Mouse (Mus musculus) spleen, postnatal 10 days (tissue): ENCODE data around the gene Ankef1.

Experiments
- DNase-seq, 2 experiments: peaks; one replicate each; pipeline ENCODE4 v3.0.0; 2021 to 2022; ENCODE audit warnings: low spot score in 2 of 2

The Ankef1 gene

GRCm38 (mm10) chr2:136501651-136502050 is at the start of gene Ankef1:
Gene Ankef1 (plus strand): TSS chr2:136501910.
- DNase-seq: no peak

GRCm38 (mm10) chr2:136456468-136456867 is 45.2 kb upstream of the Ankef1 start:
- no peak for DNase-seq

GRCm38 (mm10) chr2:136456875-136457274 is 44.8 kb upstream of the Ankef1 start:
- no peak for DNase-seq

- DNase-seq: no peak
These were observed 24.1 kb upstream of the Ankef1 start for GRCm38 (mm10) chr2:136477656-136478055.

GRCm38 (mm10) chr2:136482269-136482668 is 19.4 kb upstream of the Ankef1 start:
- no peak for DNase-seq

GRCm38 (mm10) chr2:136483058-136483457 is 18.7 kb upstream of the Ankef1 start:
- DNase-seq: no peak

GRCm38 (mm10) chr2:136484955-136485354 is 16.8 kb upstream of the Ankef1 start:
- DNase-seq: no peak

GRCm38 (mm10) chr2:136485401-136485800 is 16.3 kb upstream of the Ankef1 start:
- DNase-seq: no peak

- peak; percentile 4 to 52 for DNase-seq
These were observed 15.7 kb upstream of the Ankef1 start for GRCm38 (mm10) chr2:136485815-136486619.

GRCm38 (mm10) chr2:136486986-136487385 is 14.7 kb upstream of the Ankef1 start:
- DNase-seq: no peak

GRCm38 (mm10) chr2:136511073-136511472 is 9.4 kb downstream of the Ankef1 start:
- no peak for DNase-seq

GRCm38 (mm10) chr2:136511756-136512155 is 10.0 kb downstream of the Ankef1 start:
- no peak for DNase-seq

GRCm38 (mm10) chr2:136512802-136513201 is 11.1 kb downstream of the Ankef1 start:
- no peak for DNase-seq

- no peak for DNase-seq
These were observed 12.1 kb downstream of the Ankef1 start for GRCm38 (mm10) chr2:136513806-136514205.

- no peak for DNase-seq
These were observed 13.8 kb downstream of the Ankef1 start for GRCm38 (mm10) chr2:136515501-136515900.

GRCm38 (mm10) chr2:136528937-136529336 is 27.2 kb downstream of the Ankef1 start:
- DNase-seq: no peak

- DNase-seq: peak in 1 of 2 experiments; percentile 39
These were observed 30.3 kb downstream of the Ankef1 start for GRCm38 (mm10) chr2:136532033-136532432.

GRCm38 (mm10) chr2:136558020-136558419 is 56.3 kb downstream of the Ankef1 start:
- DNase-seq: no peak

- DNase-seq: no peak
These were observed 60.6 kb downstream of the Ankef1 start for GRCm38 (mm10) chr2:136562336-136562735.

GRCm38 (mm10) chr2:136570856-136571255 is 69.1 kb downstream of the Ankef1 start:
- DNase-seq: no peak

- no peak for DNase-seq
These were observed 81.1 kb downstream of the Ankef1 start for GRCm38 (mm10) chr2:136582762-136583161.

GRCm38 (mm10) chr2:136588811-136589210 is 87.1 kb downstream of the Ankef1 start:
- DNase-seq: no peak

GRCm38 (mm10) chr2:136596451-136596850 is 94.7 kb downstream of the Ankef1 start:
- DNase-seq: no peak

- no peak for DNase-seq
These were observed 97.0 kb downstream of the Ankef1 start for GRCm38 (mm10) chr2:136598743-136599142.
